8 mouse cellular contexts compared by ENCODE assay signal in the genomic region with DNA sequence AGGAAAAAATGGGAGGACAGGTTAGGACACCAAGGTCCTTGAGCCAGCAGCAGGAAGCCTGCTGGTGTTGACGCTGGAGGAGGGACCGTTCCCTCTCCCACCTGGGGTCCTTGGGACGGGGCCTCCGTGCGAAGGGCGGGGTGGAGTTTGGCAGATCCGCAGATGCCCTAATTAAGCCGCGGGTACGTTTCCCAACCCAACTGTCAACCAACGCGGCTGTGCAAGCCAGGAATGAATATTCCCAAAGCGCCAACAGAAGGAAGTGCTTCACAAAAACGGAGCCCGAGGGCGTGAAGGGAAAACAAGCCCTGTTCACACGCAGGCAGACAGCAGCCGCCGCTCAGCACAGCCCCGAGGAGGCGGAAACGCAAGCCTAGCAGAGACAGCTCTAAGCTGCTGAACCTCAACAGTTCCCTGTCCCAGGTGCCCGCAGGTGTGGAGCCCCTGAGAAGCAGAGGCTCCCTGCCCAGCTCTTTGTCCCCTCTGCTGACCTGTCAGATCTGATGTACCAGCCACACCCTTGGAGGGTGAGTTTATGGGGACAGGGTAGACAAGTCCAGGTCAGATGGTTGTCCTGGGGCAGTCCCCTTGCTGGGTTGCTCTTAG.
DNase-seq lines count a peak whose midpoint lies in the region; ATAC-seq lines count a peak whose summit lies in the region.

No protein-coding gene starts in this region.

- peaks cover 9% of the 10 kb centered on the region for H3K27me3 ChIP-seq in kidney, embryonic 14.5 days (ENCODE audit: control insufficient read depth, insufficient read depth, low read length)
- 0 out of 2 replicates have a peak, but pooled peaks cover 2% of the 10 kb centered on the region for H3K27me3 ChIP-seq in embryonic facial prominence, embryonic 15.5 days
- H3K27me3 ChIP-seq in hindbrain, embryonic 11.5 days (ENCODE audit: control insufficient read depth, insufficient read depth, low read length) = peaks cover 3% of the 10 kb centered on the region
- peaks cover 31% of the 10 kb centered on the region for H3K27me3 ChIP-seq in neural tube, embryonic 13.5 days

- H3K4me3 ChIP-seq in kidney, embryonic 14.5 days (ENCODE audit: low read length) = peak overlapping the region; percentile 6; the same call in 1 of the 2 replicates
- H3K4me3 ChIP-seq in embryonic facial prominence, embryonic 15.5 days (replicated peaks) = peak overlapping the region; percentile 18
- peak overlapping the region; percentile 15; the same call in 1 of the 2 replicates for H3K4me3 ChIP-seq in hindbrain, embryonic 11.5 days (ENCODE audit: low read depth, low read length)
- peak overlapping the region; percentile 29 for H3K4me3 ChIP-seq in neural tube, embryonic 13.5 days

- intact Hi-C loops in left cerebral cortex, postnatal 36 days (cut with DNase I) = no loop called here

- H3K9me3 ChIP-seq in kidney, embryonic 14.5 days (ENCODE audit: control insufficient read depth, low read length) = no peaks in the 10 kb centered on the region
- no peaks in the 10 kb centered on the region for H3K9me3 ChIP-seq in embryonic facial prominence, embryonic 15.5 days (replicated peaks)
- H3K9me3 ChIP-seq in hindbrain, embryonic 11.5 days (ENCODE audit: control insufficient read depth, low read length) = no peaks in the 10 kb centered on the region
- H3K9me3 ChIP-seq in neural tube, embryonic 13.5 days = no peaks in the 10 kb centered on the region

- no peaks in the 10 kb centered on the region for H3K36me3 ChIP-seq in kidney, embryonic 14.5 days (ENCODE audit: control insufficient read depth, insufficient read depth, low read length)
- no peaks in the 10 kb centered on the region for H3K36me3 ChIP-seq in embryonic facial prominence, embryonic 15.5 days
- H3K36me3 ChIP-seq in hindbrain, embryonic 11.5 days (ENCODE audit: control insufficient read depth, insufficient read depth, low read length) = no peaks in the 10 kb centered on the region
- no peaks in the 10 kb centered on the region for H3K36me3 ChIP-seq in neural tube, embryonic 13.5 days

- no peaks in the 10 kb centered on the region for H3K4me1 ChIP-seq in kidney, embryonic 14.5 days (ENCODE audit: control insufficient read depth, insufficient read depth, low read length)
- peaks cover 9% of the 10 kb centered on the region for H3K4me1 ChIP-seq in embryonic facial prominence, embryonic 15.5 days
- no peaks in the 10 kb centered on the region for H3K4me1 ChIP-seq in hindbrain, embryonic 11.5 days (replicated peaks; ENCODE audit: control insufficient read depth, insufficient read depth, low read length)
- H3K4me1 ChIP-seq in neural tube, embryonic 13.5 days (replicated peaks) = peaks cover 7% of the 10 kb centered on the region

- H3K9ac ChIP-seq in kidney, embryonic 14.5 days (ENCODE audit: low read depth, low read length) = 0 out of 2 replicates have a peak overlapping the region, but pooled peaks have one; percentile 2
- H3K9ac ChIP-seq in embryonic facial prominence, embryonic 15.5 days = no peak overlapping the region
- peak overlapping the region; percentile 16; the same call in 1 of the 2 replicates for H3K9ac ChIP-seq in hindbrain, embryonic 11.5 days (ENCODE audit: low read depth, low read length)
- H3K9ac ChIP-seq in neural tube, embryonic 13.5 days = peak overlapping the region; percentile 56

- ATAC-seq in kidney, embryonic 14.5 days (ENCODE audit: low FRiP score, low TSS enrichment) = peak; percentile 24; the same call in 1 of the 2 replicates
- ATAC-seq in embryonic facial prominence, embryonic 15.5 days (ENCODE audit: insufficient number of reproducible peaks, low FRiP score, low TSS enrichment, low read depth) = 0 out of 2 replicates have a peak, but pooled peaks have one; percentile 19
- peak; percentile 56 for ATAC-seq in hindbrain, embryonic 11.5 days (ENCODE audit: low FRiP score)
- ATAC-seq in neural tube, embryonic 13.5 days (ENCODE audit: low read depth) = 0 out of 2 replicates have a peak, but pooled peaks have one; percentile 53

- peak overlapping the region; percentile 32 for H3K4me2 ChIP-seq in kidney, embryonic 14.5 days (replicated peaks; ENCODE audit: low read depth, low read length)
- peak overlapping the region; percentile 42 for H3K4me2 ChIP-seq in embryonic facial prominence, embryonic 15.5 days (replicated peaks)
- peak overlapping the region; percentile 22 for H3K4me2 ChIP-seq in hindbrain, embryonic 11.5 days (replicated peaks; ENCODE audit: low read depth, low read length)
- H3K4me2 ChIP-seq in neural tube, embryonic 13.5 days = peak overlapping the region; percentile 55

- no peak overlapping the region for H3K27ac ChIP-seq in kidney, embryonic 14.5 days (ENCODE audit: low read depth, low read length)
- H3K27ac ChIP-seq in embryonic facial prominence, embryonic 15.5 days (replicated peaks) = no peak overlapping the region
- H3K27ac ChIP-seq in hindbrain, embryonic 11.5 days (ENCODE audit: low read depth, low read length) = no peak overlapping the region
- H3K27ac ChIP-seq in neural tube, embryonic 13.5 days (replicated peaks) = no peak overlapping the region

- no peak for DNase-seq in kidney, adult 9 months
- DNase-seq in hindbrain, embryonic 11.5 days (ENCODE audit: low spot score) = peak; percentile 44
- DNase-seq in left cerebral cortex, postnatal 36 days (ENCODE audit: low spot score in 2 of 2) = peak; percentile 69 to 76
- no peak for DNase-seq in thymus, postnatal 25 days
- no peak for DNase-seq in ovary, postnatal 36 days (ENCODE audit: low spot score)

- 1% methylated on average over 23 of the region's 23 CpGs for WGBS in kidney, embryonic 14.5 days
- under 1% methylated on average over 22 of the region's 23 CpGs for WGBS in embryonic facial prominence, embryonic 15.5 days
- WGBS in hindbrain, embryonic 11.5 days = 3% methylated on average over 23 of the region's 23 CpGs
- WGBS in neural tube, embryonic 13.5 days = 2% methylated on average over 23 of the region's 23 CpGs

Comparison
In these comparisons a context has a peak if more than half of its experiments do, and no peak if none do; other contexts are left out.
1. DNase-seq: peak in hindbrain, embryonic 11.5 days (single experiment) and left cerebral cortex, postnatal 36 days (2 of 2); none in kidney, adult 9 months (single experiment), thymus, postnatal 25 days (single experiment) and ovary, postnatal 36 days (single experiment).
2. Peak in every context shown above with its lines, with median percentiles within 50 percentile points of each other: ATAC-seq, H3K4me2 ChIP-seq and H3K4me3 ChIP-seq.